Mouse (Mus musculus): ENCODE measurements around the gene Klhl30. TPM values are rescaled to one million over a fixed set of nuclear protein-coding genes. Genes with fewer than 3 reads are reported as not detected.

The Klhl30 gene
- not detected in 2 replicates for polyA plus RNA-seq (2012; ENCODE audit: insufficient read depth, insufficient read length, missing spikeins)

DNA sequence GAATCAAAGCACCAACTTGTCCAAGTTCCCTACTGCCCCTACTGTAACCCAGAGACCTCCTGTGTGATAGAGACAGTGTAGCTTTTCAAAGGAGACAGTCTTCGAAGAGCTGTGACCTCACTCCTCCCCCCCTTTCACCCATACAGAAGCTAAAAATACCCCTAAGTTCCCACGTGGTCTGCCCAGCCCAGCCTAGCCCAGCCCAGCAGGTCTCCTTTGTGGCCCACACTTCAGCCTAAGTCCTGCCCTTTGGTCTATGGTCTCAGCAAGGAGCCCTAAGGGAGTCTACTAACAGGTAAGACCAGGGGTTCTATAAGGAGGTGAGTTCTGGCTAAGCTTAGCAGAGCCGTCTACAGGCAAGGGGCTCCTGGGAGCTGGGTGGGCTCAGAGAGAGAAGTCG is at the start of gene Klhl30:
Gene Klhl30 (plus strand): TSS at position 176 of the 400 bp plus-strand sequence.
- TF ChIP-seq POLR2A (IDR thresholded peaks at IDR 0.05; ENCODE audit: borderline replicate concordance, low read depth, low read length) (no peak), CTCF (IDR thresholded peaks at IDR 0.05; ENCODE audit: low read depth, low read length) (no peak)
- H3K4me3 ChIP-seq (ENCODE audit: insufficient read depth, low read length): no peak within 1 kb of the TSS

DNA sequence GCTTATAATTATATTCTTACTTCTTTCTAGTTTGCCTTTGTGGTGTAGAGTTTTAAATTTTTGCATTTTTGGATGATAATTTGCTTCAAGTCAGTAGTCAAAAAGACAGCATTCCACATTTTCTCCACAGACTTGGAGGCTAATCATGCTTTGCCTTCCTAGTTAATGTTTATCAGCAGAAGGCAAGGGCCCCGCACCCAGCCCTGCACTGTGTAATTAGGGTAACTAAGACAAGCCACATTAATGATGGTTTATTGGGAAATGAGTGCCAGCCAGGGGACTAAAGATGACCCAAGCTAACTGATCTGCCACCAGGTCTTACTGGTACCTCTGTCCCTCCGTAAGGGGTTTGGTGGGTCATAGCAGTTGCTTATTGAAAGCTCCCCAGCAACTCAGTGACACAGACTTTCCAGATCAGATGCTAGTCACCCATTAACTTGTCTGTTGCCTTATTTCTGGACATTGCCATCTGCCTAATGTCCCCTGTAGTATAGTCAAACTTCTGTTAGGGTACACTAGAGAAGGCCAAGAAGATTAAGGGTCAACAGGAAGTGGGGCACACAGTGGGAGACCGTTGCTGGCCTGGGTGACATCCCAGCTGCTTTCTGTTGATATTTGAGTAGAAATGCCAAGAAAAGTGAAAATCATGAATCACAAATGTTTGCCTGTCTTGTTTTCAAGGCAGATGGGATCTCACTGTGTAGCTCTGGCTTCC is 49.5 kb upstream of the Klhl30 start:
- Histone ChIP-seq H3K4me3 (ENCODE audit: insufficient read depth, low read length) (no peak overlapping the region), H3K4me1 (ENCODE audit: control insufficient read depth, insufficient read depth, low read length) (peaks cover 17% of the 10 kb centered on the region), H3K27ac (ENCODE audit: insufficient read depth, low read depth, low read length) (no peak overlapping the region)
- TF ChIP-seq CTCF (IDR thresholded peaks at IDR 0.05; ENCODE audit: low read depth, low read length): no peak
- TF ChIP-seq POLR2A (IDR thresholded peaks at IDR 0.05; ENCODE audit: borderline replicate concordance, low read depth, low read length): no peak

More for the DNA sequence above, at the start of gene Klhl30:
- Histone ChIP-seq H3K27ac (ENCODE audit: insufficient read depth, low read depth, low read length) (no peak within 1 kb of the TSS), H3K4me1 (ENCODE audit: control insufficient read depth, insufficient read depth, low read length) (no peaks in the 10 kb centered on the region)

DNA sequence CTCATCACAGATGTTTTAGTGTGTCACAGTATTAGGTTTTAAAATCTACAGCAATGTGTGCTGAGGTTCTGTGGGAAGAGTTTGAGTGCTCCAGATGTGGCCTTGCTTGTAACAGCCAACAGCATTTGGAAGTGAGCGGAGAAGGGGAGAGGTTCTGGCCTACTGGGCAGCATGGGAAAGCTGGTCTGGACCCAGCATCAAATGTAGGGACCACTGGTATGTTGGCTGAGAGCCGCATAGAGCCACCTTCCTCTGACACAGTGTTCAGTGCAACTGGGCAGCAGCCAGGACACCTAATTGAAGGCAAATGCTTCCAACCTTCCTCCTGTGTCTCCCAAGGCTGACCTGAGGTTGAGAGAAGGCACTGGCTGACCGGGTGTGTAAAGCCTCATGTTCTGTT is 48.8 kb upstream of the Klhl30 start:
- H3K27ac ChIP-seq (ENCODE audit: insufficient read depth, low read depth, low read length): no peak overlapping the region
- peaks cover 17% of the 10 kb centered on the region for H3K4me1 ChIP-seq (ENCODE audit: control insufficient read depth, insufficient read depth, low read length)
- H3K4me3 ChIP-seq (ENCODE audit: insufficient read depth, low read length): no peak overlapping the region
- TF ChIP-seq CTCF (IDR thresholded peaks at IDR 0.05; ENCODE audit: low read depth, low read length) (no peak), POLR2A (IDR thresholded peaks at IDR 0.05; ENCODE audit: borderline replicate concordance, low read depth, low read length) (no peak)

DNA sequence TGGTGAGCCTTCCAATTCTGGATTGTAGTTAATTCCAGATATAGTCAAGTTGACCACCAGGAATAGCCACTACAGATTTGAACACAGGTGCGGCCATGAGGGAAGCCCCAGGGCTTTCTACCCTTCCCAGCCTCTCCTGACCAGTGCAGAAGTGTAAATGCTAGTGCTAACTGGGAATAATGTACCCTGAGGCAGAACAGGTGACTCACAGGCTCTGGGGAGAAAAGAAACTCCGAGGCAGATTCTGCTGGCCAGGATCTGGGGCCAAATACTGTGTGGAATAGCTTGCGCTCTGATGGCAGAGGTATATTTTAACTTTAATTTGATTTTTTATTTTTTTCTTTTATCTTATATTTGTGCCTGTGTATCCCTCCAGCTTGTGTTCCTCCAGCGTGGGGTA is 46.2 kb upstream of the Klhl30 start:
- Histone ChIP-seq H3K27ac (ENCODE audit: insufficient read depth, low read depth, low read length) (no peak overlapping the region), H3K4me3 (ENCODE audit: insufficient read depth, low read length) (no peak overlapping the region), H3K4me1 (ENCODE audit: control insufficient read depth, insufficient read depth, low read length) (peaks cover 15% of the 10 kb centered on the region)
- TF ChIP-seq POLR2A (IDR thresholded peaks at IDR 0.05; ENCODE audit: borderline replicate concordance, low read depth, low read length) (no peak), CTCF (IDR thresholded peaks at IDR 0.05; ENCODE audit: low read depth, low read length) (no peak)

DNA sequence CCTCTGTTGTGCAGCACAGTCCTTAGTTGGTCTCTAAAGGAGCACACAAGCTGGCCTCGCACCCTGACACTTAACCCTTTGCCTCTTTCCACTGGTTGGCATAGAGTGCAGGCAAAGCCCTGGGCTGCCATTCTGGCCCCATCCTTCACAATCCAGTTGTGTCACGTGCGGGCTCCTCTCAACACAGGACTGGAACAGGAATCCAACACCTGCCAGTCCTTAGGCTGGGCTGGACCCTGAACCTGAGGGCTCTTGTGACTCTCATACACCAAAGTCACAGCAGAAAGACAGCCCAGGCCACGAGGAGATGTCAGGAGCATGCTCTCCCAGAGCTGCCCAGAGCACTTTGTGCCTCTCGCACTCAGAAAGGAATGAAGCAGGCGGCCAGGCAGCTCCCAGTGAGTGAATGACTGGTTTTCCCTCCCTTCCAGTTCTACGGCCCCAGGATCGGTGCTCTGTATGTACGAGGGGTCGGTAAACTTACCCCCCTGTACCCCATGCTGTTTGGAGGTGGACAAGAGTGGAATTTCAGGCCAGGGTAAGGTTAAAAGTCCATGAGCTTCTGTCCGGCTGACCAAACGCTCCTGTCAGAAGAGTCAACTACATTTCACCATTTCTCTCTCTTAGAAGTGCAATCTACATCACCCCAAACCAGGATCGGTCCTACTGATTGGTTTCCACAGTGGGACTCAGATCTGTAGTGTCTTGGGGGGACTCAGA is 41.3 kb upstream of the Klhl30 start:
- Histone ChIP-seq H3K4me1 (ENCODE audit: control insufficient read depth, insufficient read depth, low read length) (0 out of 2 replicates have a peak, but pooled peaks cover 4% of the 10 kb centered on the region), H3K27ac (ENCODE audit: insufficient read depth, low read depth, low read length) (no peak overlapping the region), H3K4me3 (ENCODE audit: insufficient read depth, low read length) (no peak overlapping the region)
- TF ChIP-seq CTCF (IDR thresholded peaks at IDR 0.05; ENCODE audit: low read depth, low read length) (no peak), POLR2A (IDR thresholded peaks at IDR 0.05; ENCODE audit: borderline replicate concordance, low read depth, low read length) (no peak)

DNA sequence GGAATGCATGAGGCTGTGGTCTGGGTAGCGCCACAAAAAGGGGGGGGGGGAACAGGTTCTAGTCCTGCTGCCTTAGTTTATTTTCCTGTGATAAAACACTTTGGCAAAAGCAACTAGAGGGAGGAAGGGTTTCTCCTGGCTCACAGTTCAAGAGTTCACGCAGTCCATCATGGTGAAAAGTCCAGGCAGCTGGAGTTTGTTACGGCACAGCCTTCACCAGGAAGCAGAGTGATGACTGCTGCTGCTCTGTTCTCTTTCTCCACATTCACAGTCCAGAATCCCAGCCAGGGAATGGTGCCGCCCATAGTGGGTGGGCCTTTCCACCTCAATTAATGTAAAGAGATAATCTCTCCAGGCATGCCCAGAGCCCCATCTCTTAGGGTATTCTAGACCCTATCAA is 38.5 kb upstream of the Klhl30 start:
- 0 out of 2 replicates have a peak, but pooled peaks cover 4% of the 10 kb centered on the region for H3K4me1 ChIP-seq (ENCODE audit: control insufficient read depth, insufficient read depth, low read length)
- no peak overlapping the region for H3K27ac ChIP-seq (ENCODE audit: insufficient read depth, low read depth, low read length)
- H3K4me3 ChIP-seq (ENCODE audit: insufficient read depth, low read length): no peak overlapping the region
- TF ChIP-seq CTCF (IDR thresholded peaks at IDR 0.05; ENCODE audit: low read depth, low read length): no peak
- TF ChIP-seq POLR2A (IDR thresholded peaks at IDR 0.05; ENCODE audit: borderline replicate concordance, low read depth, low read length): no peak

DNA sequence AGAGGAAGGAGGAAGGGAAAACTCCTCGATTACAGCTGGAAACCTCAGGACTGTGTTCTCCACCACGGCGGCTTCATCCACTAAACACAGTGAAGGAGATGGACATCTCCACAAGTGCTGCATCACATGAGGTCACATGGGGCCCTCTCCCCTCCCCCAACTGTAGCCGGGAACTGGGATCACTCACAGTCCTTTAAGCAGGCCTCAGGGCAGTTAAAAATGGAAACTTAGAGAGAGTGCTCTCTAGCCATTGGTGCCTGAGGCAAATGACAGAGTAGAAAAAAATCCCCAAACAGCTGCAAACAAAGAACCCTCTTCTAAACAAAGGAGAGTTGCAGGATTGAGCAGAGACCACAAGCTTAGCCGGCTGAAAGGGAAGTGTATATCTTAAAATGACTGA is 37.6 kb upstream of the Klhl30 start:
- H3K27ac ChIP-seq (ENCODE audit: insufficient read depth, low read depth, low read length): 0 out of 2 replicates have a peak overlapping the region, but pooled peaks have one; percentile 11
- 0 out of 2 replicates have a peak, but pooled peaks cover 4% of the 10 kb centered on the region for H3K4me1 ChIP-seq (ENCODE audit: control insufficient read depth, insufficient read depth, low read length)
- TF ChIP-seq POLR2A (IDR thresholded peaks at IDR 0.05; ENCODE audit: borderline replicate concordance, low read depth, low read length) (no peak), CTCF (IDR thresholded peaks at IDR 0.05; ENCODE audit: low read depth, low read length) (no peak)
- no peak overlapping the region for H3K4me3 ChIP-seq (ENCODE audit: insufficient read depth, low read length)

DNA sequence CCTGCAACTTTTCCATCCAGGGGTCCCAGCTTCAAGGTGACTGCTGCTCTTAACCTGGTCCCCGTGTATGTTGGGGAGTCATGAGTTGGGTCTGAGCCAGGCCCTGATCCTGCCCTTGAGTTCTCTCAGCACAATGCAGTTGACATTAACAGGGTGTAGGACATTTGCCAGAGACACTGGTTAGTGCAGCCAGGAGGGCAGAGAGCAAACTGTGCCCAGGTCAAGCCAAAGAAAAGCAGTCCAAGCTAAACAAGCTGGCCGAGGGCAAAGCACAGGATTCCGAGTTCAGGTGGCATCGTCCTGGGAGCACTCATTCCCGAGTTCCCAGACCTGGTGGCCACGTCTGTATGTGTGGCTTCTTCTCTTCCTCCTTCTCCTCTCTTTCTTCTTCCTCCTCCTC is 33.2 kb upstream of the Klhl30 start:
- Histone ChIP-seq H3K4me1 (ENCODE audit: control insufficient read depth, insufficient read depth, low read length) (0 out of 2 replicates have a peak, but pooled peaks cover 4% of the 10 kb centered on the region), H3K27ac (ENCODE audit: insufficient read depth, low read depth, low read length) (no peak overlapping the region), H3K4me3 (ENCODE audit: insufficient read depth, low read length) (no peak overlapping the region)
- TF ChIP-seq POLR2A (IDR thresholded peaks at IDR 0.05; ENCODE audit: borderline replicate concordance, low read depth, low read length) (no peak), CTCF (IDR thresholded peaks at IDR 0.05; ENCODE audit: low read depth, low read length) (no peak)

DNA sequence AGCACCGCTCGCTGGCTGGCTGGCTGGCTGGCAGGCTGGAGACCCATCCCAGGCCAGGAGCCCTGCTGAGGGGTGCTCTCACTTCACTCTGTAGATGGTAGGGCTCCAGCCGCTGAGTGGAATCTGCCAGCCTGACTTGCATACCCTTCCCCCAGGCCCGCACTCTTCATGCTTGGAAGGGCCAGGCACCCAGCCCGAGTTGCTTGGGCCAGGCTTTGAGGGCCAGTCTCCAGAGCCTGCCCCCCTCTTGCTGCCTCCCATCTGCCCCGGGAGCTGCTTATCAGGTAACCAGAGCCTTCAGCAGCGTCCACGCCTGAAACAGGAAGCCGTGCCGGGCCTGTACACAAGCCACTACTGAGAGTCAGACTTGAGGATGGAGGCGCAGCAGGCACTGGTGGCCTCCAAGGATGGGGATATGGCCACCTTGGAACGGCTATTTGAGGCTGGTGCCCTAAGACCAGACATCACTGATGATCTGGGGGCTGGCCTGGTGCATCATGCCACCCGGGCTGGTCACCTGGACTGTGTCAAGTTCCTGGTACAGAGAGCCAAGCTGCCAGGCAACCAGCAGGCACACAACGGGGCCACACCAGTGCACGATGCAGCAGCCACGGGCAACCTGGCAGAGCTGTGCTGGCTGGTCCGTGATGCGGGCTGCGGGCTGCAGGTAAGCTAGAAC is 28.9 kb upstream of the Klhl30 start, which contains the start of gene Espnl:
Gene Espnl (plus strand): TSS at position 316 of the 679 bp plus-strand sequence.
- H3K4me3 ChIP-seq (ENCODE audit: insufficient read depth, low read length): no peak within 1 kb of the TSS
- TF ChIP-seq CTCF (IDR thresholded peaks at IDR 0.05; ENCODE audit: low read depth, low read length) (no peak), POLR2A (IDR thresholded peaks at IDR 0.05; ENCODE audit: borderline replicate concordance, low read depth, low read length) (no peak)
- no peak within 1 kb of the TSS for H3K27ac ChIP-seq (ENCODE audit: insufficient read depth, low read depth, low read length)
- H3K4me1 ChIP-seq (ENCODE audit: control insufficient read depth, insufficient read depth, low read length): no peaks in the 10 kb centered on the region

Measured in bone marrow macrophage, adult 2 months (primary cell).